Mouse (Mus musculus) left cerebral cortex, postnatal 36 days (tissue): ENCODE data around the gene Pde8a. TPM values are rescaled to one million over a fixed set of nuclear protein-coding genes. Genes with fewer than 3 reads are reported as not detected.

Experiments used
- DNase-seq, 2 experiments: peaks; one replicate each; pipeline ENCODE4 v3.0.0; 2021 to 2022; ENCODE audit warnings: low spot score in 2 of 2, mixed read lengths in 1 of 2
- intact Hi-C: fragments of 180-260 bp; cut with DNase I; formaldehyde crosslinking; loops from one replicate; pipeline ENCODE4 v1.15.1; 2025
- total RNA-seq, 2 experiments: library from RNA; stranded (reverse); gene quantifications; 2 replicates each; pipeline ENCODE4 v1.2.3; 2021

The Pde8a gene
- total RNA-seq, 2 experiments from 2014 or later, result 6.6 to 8.2 TPM

DNA sequence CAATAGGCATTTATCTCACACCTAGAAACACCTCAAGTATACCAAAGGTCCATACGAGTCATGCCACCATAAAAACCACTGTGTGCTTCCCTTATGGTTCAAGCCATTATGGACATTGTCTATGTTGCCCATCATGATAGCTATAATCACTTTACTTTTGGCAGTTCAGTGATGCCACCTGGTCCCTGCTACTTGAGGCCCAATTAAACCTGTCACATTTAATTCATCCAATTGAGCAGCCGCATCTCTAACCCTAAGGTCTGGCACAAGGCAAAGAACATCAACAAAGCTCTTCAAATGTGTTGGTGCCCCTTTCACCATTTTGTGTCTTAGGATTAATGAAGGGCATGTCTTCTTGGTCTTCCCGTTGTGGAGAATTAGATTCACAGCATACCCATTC lies 42.1 kb downstream of the Pde8a start:
- intact Hi-C loops, result no loop called here
- DNase-seq, result no peak

DNA sequence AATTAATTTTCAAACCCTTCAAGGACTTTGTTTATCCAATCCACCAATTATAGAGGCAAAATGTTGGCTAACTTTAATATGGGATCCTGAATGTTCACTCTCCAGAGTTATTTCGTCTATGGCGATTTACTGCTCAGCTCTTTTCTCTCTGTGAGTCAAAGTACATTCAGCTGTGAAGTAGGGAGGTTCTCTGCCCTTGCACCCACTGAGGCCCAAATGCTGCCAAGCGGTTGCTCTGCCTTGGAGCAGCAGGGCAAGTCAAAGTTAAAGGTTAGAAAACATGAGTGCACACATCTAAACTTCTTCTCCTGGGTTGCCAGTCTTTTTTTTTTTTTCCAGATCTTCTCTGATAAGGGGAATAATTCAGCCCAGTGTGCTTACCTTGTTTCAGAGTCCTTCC lies 43.4 kb downstream of the Pde8a start:
- DNase-seq, result no peak
- intact Hi-C loops, result no loop called here

GRCm38 (mm10) chr7:81261548-81261947 lies 48.2 kb downstream of the Pde8a start:
- DNase-seq, result peak in 1 of 2 experiments; percentile 3
- intact Hi-C loops, result no loop called here

DNA sequence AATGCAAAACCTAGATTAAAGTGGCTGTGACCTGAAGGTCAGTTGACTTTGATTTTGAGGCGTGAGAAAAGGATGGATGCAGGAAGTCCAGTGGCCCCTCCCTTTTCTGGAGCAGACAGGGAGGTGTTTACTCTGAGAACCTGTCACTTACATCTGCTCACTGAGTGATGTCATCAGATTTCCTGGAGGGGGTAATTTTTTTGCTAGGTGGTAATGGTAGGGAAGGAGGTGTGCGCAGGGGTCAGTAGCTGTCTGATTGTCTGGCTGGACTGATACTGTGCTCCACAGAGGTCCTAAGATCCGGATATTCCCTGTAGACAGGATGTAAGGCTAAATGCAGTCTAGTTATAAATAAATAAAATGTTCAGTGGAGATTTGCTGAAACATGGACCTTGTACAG lies 59.5 kb downstream of the Pde8a start:
- DNase-seq, result no peak
- intact Hi-C loops, result no loop called here

GRCm38 (mm10) chr7:81278966-81279365 lies 65.6 kb downstream of the Pde8a start:
- no peak for DNase-seq
- intact Hi-C loops, result no loop called here

DNA sequence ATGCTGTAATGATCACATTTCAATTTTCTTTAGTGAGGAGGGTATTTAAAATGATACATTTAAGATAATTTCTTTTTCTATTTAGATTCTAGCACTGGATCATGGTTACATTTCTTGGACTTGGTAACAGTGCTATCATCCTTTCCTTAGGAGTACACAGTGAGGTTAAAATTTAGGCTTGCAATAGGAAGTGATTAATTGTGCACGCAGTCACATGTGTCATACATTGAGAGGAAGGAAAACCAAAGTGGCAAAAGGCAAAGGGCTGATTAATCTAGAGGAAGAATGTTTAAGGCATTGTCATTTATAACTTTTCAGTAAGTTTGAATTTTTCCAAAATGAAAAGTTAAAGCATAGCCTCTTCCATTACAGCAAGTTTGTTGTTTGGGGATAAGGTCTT lies 67.8 kb downstream of the Pde8a start:
- intact Hi-C loops, result no loop called here
- DNase-seq, result no peak

- intact Hi-C loops, result no loop called here
- no peak for DNase-seq
Observed at GRCm38 (mm10) chr7:81286456-81286855, 73.1 kb downstream of the Pde8a start.

- intact Hi-C loops, result no loop called here
Observed at GRCm38 (mm10) chr7:81286946-81287345, 73.5 kb downstream of the Pde8a start.

GRCm38 (mm10) chr7:81295169-81295568 lies 81.8 kb downstream of the Pde8a start:
- intact Hi-C loops, result no loop called here

More at GRCm38 (mm10) chr7:81286946-81287345, 73.5 kb downstream of the Pde8a start:
- no peak for DNase-seq

DNA sequence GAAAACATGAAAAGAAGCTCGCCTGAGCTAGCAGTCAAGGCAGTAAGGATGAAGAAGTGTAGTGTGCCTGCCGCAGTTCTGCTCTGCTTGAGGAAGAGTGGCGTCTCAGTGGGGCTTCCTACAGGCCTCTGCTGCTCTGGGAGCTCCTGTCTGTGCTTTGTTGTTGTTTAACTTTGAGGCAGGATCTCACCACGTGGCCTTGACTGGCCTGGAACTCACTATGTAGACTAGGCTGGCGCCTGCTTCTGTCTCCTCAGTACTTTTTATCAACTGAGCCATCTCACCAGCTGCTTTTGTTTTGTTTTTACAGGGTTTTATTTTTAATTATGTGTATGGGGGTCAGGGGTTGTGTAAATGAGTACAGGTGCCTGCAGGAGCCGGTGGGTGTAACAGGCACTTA lies 84.8 kb downstream of the Pde8a start:
- intact Hi-C loops, result no loop called here
- no peak for DNase-seq

More at GRCm38 (mm10) chr7:81295169-81295568, 81.8 kb downstream of the Pde8a start:
- DNase-seq, result no peak

- no peak for DNase-seq
- intact Hi-C loops, result no loop called here
Observed at GRCm38 (mm10) chr7:81301323-81301722, 87.9 kb downstream of the Pde8a start.

- intact Hi-C loops, result no loop called here
- DNase-seq, result no peak
Observed at GRCm38 (mm10) chr7:81303682-81304081, 90.3 kb downstream of the Pde8a start.

DNA sequence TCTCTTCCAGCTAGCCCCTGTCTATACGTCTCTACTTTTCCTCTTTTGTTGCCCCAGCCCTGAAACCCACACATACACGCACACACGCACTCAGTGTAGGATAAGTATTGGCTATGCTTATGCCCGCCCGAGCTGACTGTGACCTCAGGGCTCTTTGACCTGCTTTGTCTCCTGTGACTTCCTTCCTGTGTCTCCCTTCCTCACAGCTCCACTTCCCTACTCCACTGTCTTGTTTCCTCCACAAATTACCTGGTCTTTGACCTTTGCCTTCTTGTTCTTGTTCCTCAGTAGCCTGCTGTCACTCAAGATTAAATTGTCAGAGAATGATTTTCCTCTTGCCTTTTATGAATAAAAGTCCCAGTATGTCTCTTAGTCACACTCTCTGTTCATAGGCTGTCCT lies 90.7 kb downstream of the Pde8a start:
- intact Hi-C loops, result no loop called here

DNA sequence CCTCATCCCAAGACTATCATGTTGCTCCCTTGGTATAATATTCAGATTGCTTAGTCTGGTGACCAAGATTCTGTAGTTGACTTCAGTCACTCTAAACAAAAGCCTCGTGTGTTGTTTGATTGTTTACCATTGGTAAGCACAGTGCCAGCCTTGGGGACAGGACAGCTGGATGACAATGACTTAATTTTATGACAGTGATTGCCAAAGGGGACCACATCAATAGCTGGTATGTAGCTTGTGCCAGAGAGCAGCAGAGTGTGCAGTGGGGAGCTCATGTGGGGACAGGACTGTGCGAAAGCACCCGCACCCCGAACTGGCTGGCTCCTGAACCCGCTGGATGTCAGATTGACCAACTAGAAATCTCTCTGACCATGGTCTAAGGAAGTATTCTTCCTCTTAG lies 91.3 kb downstream of the Pde8a start:
- intact Hi-C loops, result no loop called here
- no peak for DNase-seq

More for the DNA sequence above, 90.7 kb downstream of the Pde8a start:
- DNase-seq, result no peak

DNA sequence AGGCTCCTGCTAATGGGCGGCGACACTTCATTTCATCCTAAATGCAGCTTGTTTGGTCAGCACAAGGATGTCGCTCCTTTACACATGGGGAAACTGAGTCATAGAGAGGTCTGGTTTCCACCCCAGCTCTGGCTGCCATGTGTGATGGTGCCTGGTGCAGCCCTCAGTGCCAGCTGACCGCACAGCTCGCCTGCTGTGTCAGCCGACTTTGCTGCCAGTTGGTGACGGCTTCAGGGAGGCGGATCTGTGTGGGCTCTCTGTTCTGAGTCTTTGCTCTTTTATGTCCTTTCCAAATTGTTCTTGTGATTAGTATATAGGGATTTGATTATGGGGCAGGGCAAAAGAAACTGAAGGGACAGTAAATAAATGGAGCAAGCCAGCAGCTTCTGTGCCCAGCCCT lies 94.3 kb downstream of the Pde8a start:
- DNase-seq, result no peak
- intact Hi-C loops, result no loop called here

GRCm38 (mm10) chr7:81309247-81309646 lies 95.9 kb downstream of the Pde8a start:
- intact Hi-C loops, result no loop called here
- no peak for DNase-seq

- intact Hi-C loops, result no loop called here
Observed at GRCm38 (mm10) chr7:81311130-81311529, 97.7 kb downstream of the Pde8a start.

GRCm38 (mm10) chr7:81311581-81311980 lies 98.2 kb downstream of the Pde8a start:
- intact Hi-C loops, result no loop called here
- no peak for DNase-seq

More at GRCm38 (mm10) chr7:81311130-81311529, 97.7 kb downstream of the Pde8a start:
- DNase-seq, result no peak

DNA sequence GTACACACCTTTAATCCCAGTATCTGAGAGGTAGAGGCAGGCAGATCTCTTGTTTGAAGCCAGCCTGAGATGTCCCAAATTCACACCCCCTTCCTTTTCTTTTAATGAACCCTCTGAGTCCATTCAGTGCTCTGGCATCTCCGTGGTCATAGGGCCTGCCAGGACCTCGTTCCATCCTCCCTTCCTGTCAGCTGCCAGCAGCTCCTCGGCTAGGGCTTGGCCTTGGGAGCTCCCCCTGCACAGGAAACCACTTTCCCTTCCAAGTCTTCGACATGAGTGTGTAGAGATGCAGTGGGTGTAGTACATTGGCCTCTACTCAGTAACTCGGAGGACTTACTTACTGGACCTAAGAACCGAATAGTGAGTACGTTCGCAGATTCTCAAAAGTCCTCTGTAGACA lies 102.2 kb downstream of the Pde8a start:
- intact Hi-C loops, result no loop called here
- DNase-seq, result no peak

DNA sequence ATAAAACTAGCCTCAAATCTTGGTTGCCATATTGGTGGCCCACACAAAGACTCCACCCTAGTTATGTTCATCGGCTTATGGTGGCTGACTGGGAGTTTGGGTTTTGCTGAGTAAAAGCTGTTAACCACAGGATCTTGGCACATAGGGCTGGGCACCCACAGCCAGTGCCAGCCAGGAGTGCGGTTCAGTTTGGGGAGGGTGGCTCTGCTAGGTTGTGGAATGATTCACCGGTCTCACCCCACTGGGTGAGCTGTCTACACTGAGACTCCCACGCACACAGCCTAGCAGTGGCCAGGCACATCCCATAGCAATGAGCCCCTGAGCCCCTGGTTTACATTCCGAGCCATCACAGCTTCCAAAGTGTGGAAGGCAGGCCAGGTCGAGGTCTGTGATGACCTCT lies 106.4 kb downstream of the Pde8a start:
- intact Hi-C loops, result loop anchor here (5.0 kb wide), 1 partner anchor 152 kb away; no protein-coding TSS in a partner anchor
- DNase-seq, result no peak

DNA sequence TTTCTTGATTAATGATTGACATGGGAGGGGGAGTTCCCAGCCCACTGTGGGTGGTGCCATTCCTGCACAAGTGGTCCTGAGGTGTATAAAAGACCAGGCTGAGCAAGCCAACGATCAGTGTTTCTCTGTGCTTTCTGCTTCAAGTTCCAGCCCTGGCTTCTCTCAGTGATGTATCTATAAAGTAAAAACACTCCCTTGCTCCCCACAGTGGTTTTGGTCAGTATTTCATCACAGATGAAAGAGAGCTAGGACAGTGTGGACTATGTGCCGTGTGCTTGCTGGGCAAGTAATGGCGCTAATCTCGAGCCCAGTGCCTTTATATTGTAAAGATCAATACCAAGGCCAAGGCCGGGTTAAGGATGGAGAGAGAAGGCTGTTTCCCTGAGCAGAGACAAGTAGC lies 108.4 kb downstream of the Pde8a start:
- DNase-seq, result no peak
- intact Hi-C loops, result loop anchor here (5.0 kb wide), 1 partner anchor 154 kb away; no protein-coding TSS in a partner anchor

DNA sequence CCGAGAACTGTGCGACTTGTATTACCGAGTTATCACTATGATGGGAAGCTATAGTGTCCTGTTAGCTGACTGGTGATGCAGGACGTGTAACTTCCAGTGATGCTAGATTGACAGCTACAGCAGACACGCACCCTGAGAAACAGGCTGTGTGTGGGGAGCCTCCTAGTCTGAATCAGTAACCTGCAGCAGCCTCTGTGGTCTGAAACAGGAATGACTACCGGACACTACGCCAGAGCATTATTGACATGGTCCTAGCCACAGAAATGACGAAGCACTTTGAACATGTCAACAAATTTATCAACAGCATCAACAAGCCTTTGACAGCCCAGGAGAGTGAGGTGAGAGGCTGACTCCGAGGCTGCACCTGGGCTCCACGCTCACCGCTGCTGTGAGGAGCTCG lies 112.6 kb downstream of the Pde8a start:
- no peak for DNase-seq
- intact Hi-C loops, result no loop called here
